Mouse (Mus musculus) cortical plate, adult 2 months (tissue): ENCODE measurements around the gene Naa40. TPM values are rescaled to one million over a fixed set of nuclear protein-coding genes. Genes with fewer than 3 reads are reported as not detected.

Experiments used
- H3K27ac ChIP-seq: fragments of 200-500 bp; 2 replicates; pipeline ENCODE4 v1.5.1; 2012; ENCODE audit warnings: low read length, control low read depth, inconsistent platforms; ENCODE audit not compliant: insufficient read depth
- H3K4me1 ChIP-seq: fragments of 200-500 bp; 2 replicates; pipeline ENCODE4 v1.6.1; 2011; ENCODE audit warnings: low read length; ENCODE audit not compliant: control insufficient read depth, insufficient read depth
- H3K4me3 ChIP-seq: fragments of 200-500 bp; 2 replicates; pipeline ENCODE4 v1.5.1; 2011; ENCODE audit warnings: mild to moderate bottlenecking, low read length, control low read depth; ENCODE audit not compliant: insufficient read depth
- CTCF ChIP-seq: fragments of 200-500 bp; IDR thresholded peaks from 2 replicates; pipeline ENCODE4 v1.5.1; 2011; ENCODE audit warnings: mild to moderate bottlenecking, control low read depth, low read length; ENCODE audit not compliant: insufficient read depth; ENCODE audit errors: extremely low read depth
- POLR2A ChIP-seq: fragments of 200-500 bp; IDR thresholded peaks from 2 replicates; pipeline ENCODE4 v1.6.1; 2011; ENCODE audit warnings: mild to moderate bottlenecking, low read length, control low read depth; ENCODE audit not compliant: insufficient read depth; ENCODE audit errors: extremely low read depth
- polyA plus RNA-seq: library from polyadenylated mRNA; depleted of rRNA; stranded (reverse); fragments of >200 nt; gene quantifications from 2 replicates; pipeline ENCODE4 v1.2.3, GENCODE M21; 2012; rRNA removed

Naa40 gene
- polyA plus RNA-seq, 1 experiment: 62.4 TPM

GRCm38 (mm10) chr19:7177804-7178511 is 63.0 kb downstream of the Naa40 start:
- H3K27ac ChIP-seq: no peak overlapping the region
- H3K4me3 ChIP-seq: no peak overlapping the region
- H3K4me1 ChIP-seq: 0 out of 2 replicates have a peak, but pooled peaks cover 3% of the 10 kb centered on the region
- TF ChIP-seq POLR2A (no peak), CTCF (no peak)

GRCm38 (mm10) chr19:7176041-7176696 is 64.8 kb downstream of the Naa40 start:
- TF ChIP-seq POLR2A: no peak
- no peak for TF ChIP-seq CTCF
- no peak overlapping the region for H3K27ac ChIP-seq
- H3K4me3 ChIP-seq: no peak overlapping the region
- 0 out of 2 replicates have a peak, but pooled peaks cover 4% of the 10 kb centered on the region for H3K4me1 ChIP-seq

Other genes starting within 250 kb of the Naa40 start
- 39.1 and 40.3 TPM in 2 replicates for gene Dnajc4, start 248.6 kb downstream of the Naa40 start, polyA plus RNA-seq
- 13.4 and 13.9 TPM in 2 replicates for gene Nudt22, start 245.1 kb downstream of the Naa40 start, polyA plus RNA-seq
- gene Trpt1, start 245.1 kb downstream of the Naa40 start, polyA plus RNA-seq: 24.2 and 25.8 TPM in 2 replicates
- 5.6 and 6.0 TPM in 2 replicates for gene Fermt3, start 221.7 kb downstream of the Naa40 start, polyA plus RNA-seq
- gene Stip1, start 201.2 kb downstream of the Naa40 start, polyA plus RNA-seq: 133 and 140 TPM in 2 replicates
- gene Macrod1, start 184.4 kb downstream of the Naa40 start, polyA plus RNA-seq: 19.1 and 22.2 TPM in 2 replicates
- gene Flrt1, start 135.5 kb downstream of the Naa40 start, polyA plus RNA-seq: 8.2 and 9.2 TPM in 2 replicates
- gene Otub1, start 34.9 kb downstream of the Naa40 start, polyA plus RNA-seq: 265 TPM in 2 replicates
- gene Cox8a, start 23.6 kb downstream of the Naa40 start, polyA plus RNA-seq: 1,448 and 1,495 TPM in 2 replicates
- gene Rcor2, start 26.1 kb upstream of the Naa40 start, polyA plus RNA-seq: 18.9 and 21.8 TPM in 2 replicates
- 102 and 103 TPM in 2 replicates for gene Mark2, start 100.7 kb upstream of the Naa40 start, polyA plus RNA-seq
- gene Spindoc, start 141.8 kb upstream of the Naa40 start, polyA plus RNA-seq: 22.6 and 22.8 TPM in 2 replicates
- gene 2700081O15Rik, start 176.4 kb upstream of the Naa40 start, polyA plus RNA-seq: 26.7 and 32.9 TPM in 2 replicates
- gene Rtn3, start 242.1 kb upstream of the Naa40 start, polyA plus RNA-seq: 810 and 857 TPM in 2 replicates